Mouse (Mus musculus) embryonic facial prominence, embryonic 11.5 days (tissue): ENCODE measurements around the gene Col6a2. TPM values are rescaled to one million over a fixed set of nuclear protein-coding genes. Genes with fewer than 3 reads are reported as not detected.

Experiments
- ATAC-seq: fragments of 200-750 bp; cut with Nextera tagmentation; replicated peaks from 2 replicates; pipeline ENCODE4 v1.8.0; 2017; ENCODE audit warnings: low read depth; ENCODE audit not compliant: insufficient number of reproducible peaks, low FRiP score, low TSS enrichment
- DNase-seq: peaks from one replicate; pipeline ENCODE4 v3.0.0-alpha.2; 2015; ENCODE audit warnings: low spot score
- H3K27ac ChIP-seq: fragments of 300-500 bp; sonication (generic); replicated peaks from 2 replicates; pipeline ENCODE4 v1.5.1; 2014; ENCODE audit warnings: mild to moderate bottlenecking, low read depth, low read length, control low read depth
- H3K27me3 ChIP-seq: fragments of 300-500 bp; sonication (generic); 2 replicates; pipeline ENCODE4 v1.6.1; 2014; ENCODE audit warnings: mild to moderate bottlenecking, low read length, moderate library complexity, mixed read lengths; ENCODE audit not compliant: control insufficient read depth, insufficient read depth
- H3K36me3 ChIP-seq: fragments of 300-500 bp; sonication (generic); replicated peaks from 2 replicates; pipeline ENCODE4 v1.6.1; 2014; ENCODE audit warnings: low read depth, mild to moderate bottlenecking, low read length, moderate library complexity, mixed read lengths; ENCODE audit not compliant: control insufficient read depth, insufficient read depth
- H3K4me1 ChIP-seq: fragments of 300-500 bp; sonication (generic); 2 replicates; pipeline ENCODE4 v1.6.1; 2014; ENCODE audit warnings: low read length, mixed read lengths; ENCODE audit not compliant: control insufficient read depth, insufficient read depth
- H3K4me2 ChIP-seq: fragments of 300-500 bp; sonication (generic); 2 replicates; pipeline ENCODE4 v1.6.1; 2014; ENCODE audit warnings: low read depth, mild to moderate bottlenecking, control low read depth, low read length, moderate library complexity
- H3K4me3 ChIP-seq: fragments of 300-500 bp; sonication (generic); 2 replicates; pipeline ENCODE4 v1.5.1; 2014; ENCODE audit warnings: low read depth, low read length, control low read depth
- H3K9ac ChIP-seq: fragments of 300-500 bp; sonication (generic); replicated peaks from 2 replicates; pipeline ENCODE4 v1.6.1; 2014; ENCODE audit warnings: mild to moderate bottlenecking, control low read depth, low read length
- H3K9me3 ChIP-seq: fragments of 300-500 bp; sonication (generic); replicated peaks from 2 replicates; pipeline ENCODE4 v1.6.1; 2016; ENCODE audit warnings: mild to moderate bottlenecking, low read length, inconsistent platforms, mixed read lengths; ENCODE audit not compliant: control insufficient read depth
- WGBS: fragments of 180-500 bp; shearing (Covaris S2); extraction: QIAGEN DNeasy Blood & Tissue Kit; methylation state at CpG from one replicate; pipeline ENCODE4 v1.1.7; 2014; 5-methylcytosine and 5-hydroxymethylcytosine counted together
- polyA plus RNA-seq: library from polyadenylated mRNA; unstranded; fragments of >200 nt; fragmentation: Nextera tagmentation; extraction: Ambion mirVana; gene quantifications from 2 replicates; pipeline ENCODE4 v1.2.1, GENCODE M21; 2014

Gene Col6a2
- polyA plus RNA-seq, result 14.0 and 15.6 TPM in 2 replicates

DNA sequence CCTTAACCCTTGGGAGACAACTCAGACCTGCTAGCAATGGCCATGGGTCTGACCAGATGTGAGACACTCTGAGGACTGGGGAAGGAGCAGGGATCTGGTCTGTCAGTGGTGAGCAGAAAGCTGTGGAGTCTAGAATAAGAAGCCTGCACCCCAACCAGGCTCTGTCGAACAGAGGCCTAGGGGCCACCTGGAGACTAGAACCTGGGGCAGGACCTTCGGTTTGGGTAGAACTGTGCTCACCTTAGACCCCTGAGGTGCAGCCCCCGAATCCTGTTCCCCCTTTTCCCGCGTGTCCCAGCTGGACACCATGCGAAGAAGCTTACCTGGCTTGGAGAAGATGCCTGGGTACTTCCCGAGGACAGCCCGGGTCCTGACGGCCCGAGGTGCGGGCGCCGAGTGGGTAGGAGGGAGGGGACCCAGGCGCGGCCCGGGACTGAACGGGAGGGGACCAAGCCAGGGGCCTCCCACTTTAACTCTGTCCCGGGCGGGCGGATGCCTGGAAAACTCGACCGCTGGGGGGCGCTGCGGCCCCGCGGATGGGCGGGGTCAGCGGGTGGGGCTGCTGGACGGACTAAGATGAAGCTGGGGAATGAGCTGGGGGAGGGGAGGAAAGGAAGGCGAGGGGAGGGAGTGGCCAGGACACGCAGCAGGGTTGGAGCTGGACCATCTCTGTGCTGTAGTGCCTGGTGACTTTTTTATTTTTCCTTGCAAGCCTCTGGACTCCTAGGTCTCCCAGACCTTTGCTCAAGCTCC, at the start of gene Col6a2:
Gene Col6a2 (minus strand): TSS at position 703 of the 753 bp plus-strand sequence.
- Histone ChIP-seq H3K9me3 (no peaks in the 10 kb centered on the region), H3K4me1 (no peaks in the 10 kb centered on the region), H3K27ac (no peak within 1 kb of the TSS; the same call in 1 of the 2 replicates), H3K36me3 (no peaks in the 10 kb centered on the region), H3K9ac (peak within 1 kb of the TSS; percentile 67), H3K4me2 (peak within 1 kb of the TSS; percentile 66), H3K4me3 (peak within 1 kb of the TSS; percentile 41), H3K27me3 (no peaks in the 10 kb centered on the region)
- 2% methylated on average over 25 of the region's 31 CpGs for WGBS
- peak; percentile 95 for ATAC-seq
- peak; percentile 94 for DNase-seq

GRCm38 (mm10) chr10:76671939-76672338, 48.5 kb upstream of the Col6a2 start:
- Histone ChIP-seq H3K4me1 (no peaks in the 10 kb centered on the region), H3K9ac (no peak overlapping the region), H3K9me3 (no peaks in the 10 kb centered on the region), H3K36me3 (no peaks in the 10 kb centered on the region), H3K27ac (no peak overlapping the region; the same call in 1 of the 2 replicates), H3K4me2 (no peak overlapping the region), H3K4me3 (no peak overlapping the region), H3K27me3 (no peaks in the 10 kb centered on the region)
- no peak; the same call in 1 of the 2 replicates for ATAC-seq
- DNase-seq, result peak; percentile 37
- 69% methylated on average over 9 of the region's 9 CpGs for WGBS

GRCm38 (mm10) chr10:76668947-76669284, 45.5 kb upstream of the Col6a2 start:
- WGBS, result 65% methylated on average over 7 of the region's 7 CpGs
- Histone ChIP-seq H3K9me3 (no peaks in the 10 kb centered on the region), H3K4me1 (no peaks in the 10 kb centered on the region), H3K36me3 (no peaks in the 10 kb centered on the region), H3K27me3 (no peaks in the 10 kb centered on the region), H3K27ac (no peak overlapping the region), H3K9ac (no peak overlapping the region), H3K4me2 (no peak overlapping the region), H3K4me3 (no peak overlapping the region)
- ATAC-seq, result no peak
- DNase-seq, result no peak

- Histone ChIP-seq H3K27me3 (no peaks in the 10 kb centered on the region), H3K9me3 (no peaks in the 10 kb centered on the region), H3K4me2 (no peak overlapping the region), H3K4me1 (no peaks in the 10 kb centered on the region), H3K4me3 (no peak overlapping the region), H3K27ac (no peak overlapping the region), H3K9ac (no peak overlapping the region), H3K36me3 (no peaks in the 10 kb centered on the region)
- no peak for ATAC-seq
- no peak for DNase-seq
- WGBS, result 91% methylated on average over 4 of the region's 4 CpGs
Measured at GRCm38 (mm10) chr10:76668261-76668946, 45.0 kb upstream of the Col6a2 start.

DNA sequence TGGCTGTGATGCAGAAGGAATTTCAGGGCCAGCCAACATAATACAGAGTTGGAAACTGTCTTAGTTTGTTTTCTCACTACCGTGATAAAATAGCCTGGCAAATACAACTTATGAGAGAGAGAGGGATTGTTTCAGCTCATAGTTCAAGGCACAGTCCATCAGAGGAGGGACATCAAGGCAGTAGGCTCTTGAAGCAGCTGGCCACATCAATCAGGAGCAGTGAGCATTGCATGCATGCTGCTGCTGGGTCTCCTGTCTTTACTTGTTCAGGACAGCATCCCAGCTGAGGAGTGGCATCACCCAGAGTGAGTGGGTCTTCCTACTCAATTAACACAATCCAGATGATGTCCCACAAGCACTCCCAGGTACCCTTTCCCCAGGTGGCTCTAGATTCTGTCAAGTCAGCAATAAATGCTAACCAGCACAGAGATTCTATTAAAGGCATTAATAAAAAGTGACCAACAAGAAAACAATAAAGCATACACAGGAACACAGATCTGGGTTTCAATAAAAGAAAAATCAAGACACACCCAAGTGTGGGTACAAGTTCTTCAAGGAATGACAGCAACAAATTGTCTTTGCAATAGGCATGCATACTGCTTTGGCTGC, 43.9 kb upstream of the Col6a2 start:
- no peak for DNase-seq
- H3K4me1 ChIP-seq, result no peaks in the 10 kb centered on the region
- no peaks in the 10 kb centered on the region for H3K27me3 ChIP-seq
- ATAC-seq, result no peak
- 80% methylated on average over 1 of the region's 1 CpGs for WGBS
- no peak overlapping the region for H3K4me3 ChIP-seq
- no peaks in the 10 kb centered on the region for H3K9me3 ChIP-seq
- H3K4me2 ChIP-seq, result no peak overlapping the region
- H3K27ac ChIP-seq, result no peak overlapping the region
- no peak overlapping the region for H3K9ac ChIP-seq
- no peaks in the 10 kb centered on the region for H3K36me3 ChIP-seq

DNA sequence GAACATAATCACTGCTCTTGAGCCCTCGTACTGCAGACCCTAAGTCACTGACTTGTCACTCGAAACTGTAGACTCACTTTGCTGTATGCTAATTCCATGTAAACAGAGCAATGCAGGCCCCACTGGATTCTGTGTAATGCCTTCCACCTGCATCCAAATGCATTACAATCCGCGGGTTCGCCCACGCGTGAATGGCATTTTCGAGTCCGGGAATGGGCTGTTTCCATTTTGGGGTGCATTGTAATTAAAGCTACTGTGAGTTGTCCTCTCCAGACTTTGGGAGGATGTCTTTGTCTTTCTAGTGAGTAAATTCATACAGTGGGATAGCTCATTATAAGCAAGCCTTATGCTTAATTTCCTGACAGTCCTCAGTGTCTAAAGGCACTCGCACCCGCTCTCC, 42.1 kb upstream of the Col6a2 start:
- Histone ChIP-seq H3K36me3 (no peaks in the 10 kb centered on the region), H3K9me3 (no peaks in the 10 kb centered on the region), H3K4me1 (no peaks in the 10 kb centered on the region), H3K4me3 (no peak overlapping the region), H3K27ac (no peak overlapping the region), H3K27me3 (no peaks in the 10 kb centered on the region), H3K4me2 (no peak overlapping the region), H3K9ac (no peak overlapping the region)
- DNase-seq (no peak), ATAC-seq (no peak)
- WGBS, result 90% methylated on average over 11 of the region's 11 CpGs

- no peaks in the 10 kb centered on the region for H3K27me3 ChIP-seq
- H3K4me2 ChIP-seq, result no peak overlapping the region
- H3K36me3 ChIP-seq, result no peaks in the 10 kb centered on the region
- 81% methylated on average over 20 of the region's 20 CpGs for WGBS
- no peak overlapping the region for H3K27ac ChIP-seq
- no peak overlapping the region for H3K9ac ChIP-seq
- DNase-seq, result no peak
- no peaks in the 10 kb centered on the region for H3K4me1 ChIP-seq
- no peak overlapping the region for H3K4me3 ChIP-seq
- H3K9me3 ChIP-seq, result no peaks in the 10 kb centered on the region
- ATAC-seq, result no peak
Measured at GRCm38 (mm10) chr10:76664156-76665115, 41.0 kb upstream of the Col6a2 start.
